Mouse (Mus musculus): ENCODE results near the gene Gpr161. TPM values are rescaled to one million over a fixed set of nuclear protein-coding genes. Genes with fewer than 3 reads are reported as not detected.

Gpr161 gene
- 1.4 and 1.6 TPM in 2 replicates for polyA plus RNA-seq (2016; fragmentation: Nextera tagmentation; extraction: Ambion mirVana)

DNA sequence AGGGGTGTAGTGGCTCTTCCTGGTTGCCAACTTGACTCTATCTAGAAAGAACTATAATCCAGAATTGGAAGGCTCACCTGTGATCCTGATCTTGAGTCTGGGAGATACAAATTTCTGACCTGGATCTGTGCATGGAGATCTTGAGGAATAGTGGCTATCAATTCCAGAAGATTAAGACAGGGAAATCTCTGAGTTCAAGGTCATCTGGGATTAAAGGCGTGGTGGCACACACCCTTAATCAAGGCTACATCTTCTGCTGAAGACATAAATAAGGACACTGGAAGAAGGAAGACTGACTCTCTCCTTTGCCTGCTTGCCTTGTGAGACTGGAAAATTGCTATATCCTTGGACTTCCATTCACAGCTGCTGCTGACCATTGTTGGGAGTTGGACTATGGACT, at the start of gene Gpr161:
TSS of gene Gpr161 (plus strand) at position 301 of the 400 bp plus-strand sequence.
- H3K36me3 ChIP-seq = peaks cover 42% of the 10 kb centered on the region
- no peak for DNase-seq (ENCODE audit: low spot score)
- no peak within 1 kb of the TSS for H3K4me3 ChIP-seq
- H3K27me3 ChIP-seq (ENCODE audit: low read depth, poor library complexity, severe bottlenecking) = no peaks in the 10 kb centered on the region
- H3K27ac ChIP-seq (replicated peaks) = no peak within 1 kb of the TSS
- WGBS = 90% methylated on average over 1 of the region's 1 CpGs
- H3K4me1 ChIP-seq = no peaks in the 10 kb centered on the region
- H3K9me3 ChIP-seq (replicated peaks) = no peaks in the 10 kb centered on the region

DNA sequence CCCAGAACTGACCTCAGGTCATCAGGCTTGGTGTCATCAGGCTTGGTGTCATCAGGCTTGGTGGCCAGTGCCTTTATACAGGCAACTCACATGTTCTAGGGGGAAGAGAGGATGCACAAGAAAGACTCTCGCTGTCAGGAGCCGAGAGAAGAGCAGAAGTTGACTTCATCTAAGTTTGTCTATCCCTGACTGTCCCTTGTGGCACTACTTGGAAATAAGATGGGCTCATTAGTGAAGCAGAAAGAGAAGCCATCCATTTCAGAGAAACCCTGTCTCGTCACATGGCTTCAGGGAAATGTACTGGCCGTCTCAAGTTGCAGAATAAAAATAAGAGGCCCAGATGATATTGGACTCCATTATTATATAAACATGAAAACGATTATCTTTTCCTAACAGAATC, 49.0 kb upstream of the Gpr161 start:
- Histone ChIP-seq H3K9me3 (replicated peaks) (no peaks in the 10 kb centered on the region), H3K4me3 (no peak overlapping the region), H3K36me3 (no peaks in the 10 kb centered on the region), H3K4me1 (no peaks in the 10 kb centered on the region), H3K27me3 (ENCODE audit: low read depth, poor library complexity, severe bottlenecking) (no peaks in the 10 kb centered on the region), H3K27ac (replicated peaks) (no peak overlapping the region)
- 91% methylated on average over 5 of the region's 5 CpGs for WGBS
- no peak for DNase-seq (ENCODE audit: low spot score)

DNA sequence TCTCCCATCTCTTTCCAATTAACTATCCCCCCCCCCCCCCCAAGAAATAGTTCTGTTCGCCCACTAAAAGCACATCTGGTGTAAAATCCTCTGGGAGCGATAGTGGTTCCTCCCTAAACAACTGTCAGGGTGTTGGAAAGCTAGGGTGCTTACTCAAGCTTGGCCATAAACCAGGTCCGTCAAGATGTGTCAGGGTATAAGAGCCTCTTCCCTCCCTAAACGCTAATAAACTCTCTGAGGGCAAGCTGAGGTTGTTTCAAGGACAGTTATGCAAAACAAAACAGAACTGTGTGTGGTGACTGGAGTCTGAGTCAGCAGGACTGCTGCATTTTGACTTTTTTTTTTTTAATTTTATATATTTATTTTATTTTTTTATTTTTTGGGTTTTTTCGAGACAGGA, 48.5 kb upstream of the Gpr161 start:
- WGBS = 87% methylated on average over 5 of the region's 5 CpGs
- Histone ChIP-seq H3K4me1 (no peaks in the 10 kb centered on the region), H3K36me3 (no peaks in the 10 kb centered on the region), H3K27ac (replicated peaks) (no peak overlapping the region), H3K4me3 (no peak overlapping the region), H3K27me3 (ENCODE audit: low read depth, poor library complexity, severe bottlenecking) (no peaks in the 10 kb centered on the region), H3K9me3 (replicated peaks) (no peaks in the 10 kb centered on the region)
- DNase-seq (ENCODE audit: low spot score) = no peak

DNA sequence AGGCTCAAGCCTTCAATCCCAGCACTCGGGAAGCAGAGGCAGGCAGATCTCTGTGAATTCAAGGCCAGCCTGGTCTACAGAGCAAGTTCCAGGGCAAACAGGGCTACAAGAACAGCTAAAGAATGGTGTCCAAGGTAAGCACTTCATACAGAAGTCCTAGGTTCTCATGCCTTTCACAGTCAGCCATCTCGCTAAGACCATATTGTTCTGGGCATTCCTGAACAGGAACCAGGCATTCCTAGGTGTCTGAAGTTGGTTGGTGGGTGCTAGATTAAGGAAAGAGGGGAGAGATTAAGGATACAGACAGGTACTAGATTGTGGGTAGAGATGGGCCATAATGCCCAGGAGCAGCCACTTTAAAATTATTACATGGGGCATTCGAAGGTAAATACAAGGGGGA, 47.8 kb upstream of the Gpr161 start:
- Histone ChIP-seq H3K27ac (replicated peaks) (no peak overlapping the region), H3K9me3 (replicated peaks) (no peaks in the 10 kb centered on the region), H3K4me3 (no peak overlapping the region), H3K4me1 (no peaks in the 10 kb centered on the region), H3K27me3 (ENCODE audit: low read depth, poor library complexity, severe bottlenecking) (no peaks in the 10 kb centered on the region), H3K36me3 (no peaks in the 10 kb centered on the region)
- 94% methylated on average over 3 of the region's 3 CpGs for WGBS
- DNase-seq (ENCODE audit: low spot score) = no peak

DNA sequence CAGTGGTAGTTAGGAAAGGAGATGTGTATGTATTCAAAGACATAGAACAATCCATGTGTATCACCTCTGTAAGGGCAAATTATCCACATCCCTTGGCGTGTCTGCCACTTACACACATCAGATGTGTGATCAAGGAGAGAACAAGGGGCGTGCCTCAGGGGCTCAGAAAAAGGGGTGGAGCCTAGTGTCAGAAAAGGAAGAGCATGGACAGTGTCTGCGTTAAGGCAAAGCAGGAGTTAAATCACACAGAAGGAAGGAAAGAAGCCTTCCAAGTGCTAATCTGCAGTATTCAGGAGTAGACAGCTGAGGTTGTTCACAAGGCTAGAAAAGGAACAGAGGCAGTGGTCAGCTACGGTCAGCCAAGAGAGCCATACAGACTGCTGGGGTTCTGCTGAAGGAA, 46.7 kb upstream of the Gpr161 start:
- Histone ChIP-seq H3K27me3 (ENCODE audit: low read depth, poor library complexity, severe bottlenecking) (no peaks in the 10 kb centered on the region), H3K4me1 (no peaks in the 10 kb centered on the region), H3K9me3 (replicated peaks) (no peaks in the 10 kb centered on the region), H3K27ac (replicated peaks) (no peak overlapping the region), H3K4me3 (no peak overlapping the region), H3K36me3 (no peaks in the 10 kb centered on the region)
- 73% methylated on average over 4 of the region's 4 CpGs for WGBS
- no peak for DNase-seq (ENCODE audit: low spot score)

DNA sequence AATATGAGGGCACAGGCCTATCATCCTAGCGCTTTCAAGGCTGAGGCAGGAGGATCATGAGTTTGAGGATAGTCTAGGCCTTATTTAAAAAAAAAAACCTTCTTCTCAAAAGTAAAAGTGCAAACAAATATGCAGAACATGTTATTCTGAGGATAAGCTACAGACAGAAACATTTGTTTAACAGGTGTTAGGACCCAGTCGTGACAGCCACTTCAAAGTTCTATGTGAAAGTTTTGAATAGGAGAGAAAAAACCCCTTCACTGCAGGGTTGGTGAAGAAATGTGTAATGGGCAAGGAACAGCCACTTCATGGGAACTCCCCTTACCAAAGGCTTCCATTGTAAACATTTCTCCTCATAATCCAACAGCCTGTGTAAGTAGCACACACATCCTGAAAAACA, 45.0 kb upstream of the Gpr161 start:
- no peaks in the 10 kb centered on the region for H3K36me3 ChIP-seq
- 91% methylated on average over 2 of the region's 2 CpGs for WGBS
- H3K27me3 ChIP-seq (ENCODE audit: low read depth, poor library complexity, severe bottlenecking) = no peaks in the 10 kb centered on the region
- no peak for DNase-seq (ENCODE audit: low spot score)
- no peak overlapping the region for H3K4me3 ChIP-seq
- no peak overlapping the region for H3K27ac ChIP-seq (replicated peaks)
- no peaks in the 10 kb centered on the region for H3K9me3 ChIP-seq (replicated peaks)
- H3K4me1 ChIP-seq = no peaks in the 10 kb centered on the region

DNA sequence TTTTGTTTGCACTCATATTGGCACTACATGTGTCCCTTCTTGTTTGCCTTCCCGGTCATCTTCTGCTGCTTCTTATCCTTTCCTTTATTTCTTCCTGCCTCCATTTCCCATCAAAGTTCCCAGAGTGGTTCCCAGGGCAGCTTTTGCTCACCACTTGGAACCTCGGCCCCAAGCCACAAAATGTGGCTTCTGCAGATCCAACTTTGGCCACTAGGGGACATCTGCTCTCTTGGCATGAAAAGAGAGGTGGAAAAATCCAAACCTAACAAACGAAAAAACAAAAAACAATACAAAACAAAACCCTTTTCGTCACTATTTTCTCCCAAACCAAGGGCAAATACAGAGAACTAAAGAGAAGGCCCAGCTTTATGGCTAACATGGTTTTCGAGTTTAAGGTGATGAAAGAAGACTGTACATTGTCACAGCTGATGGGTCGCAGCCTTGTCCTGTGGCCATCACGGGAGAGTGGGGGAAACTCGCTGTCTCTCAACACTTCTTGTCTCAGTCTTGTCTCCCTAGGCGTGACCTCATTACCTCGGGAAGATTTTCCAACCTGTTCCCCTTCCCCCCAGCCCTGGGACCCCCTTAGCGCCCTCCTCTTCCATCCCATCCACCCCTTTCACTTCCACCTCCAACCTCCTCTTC, 43.4 kb upstream of the Gpr161 start:
- Histone ChIP-seq H3K4me3 (no peak overlapping the region), H3K36me3 (no peaks in the 10 kb centered on the region), H3K4me1 (no peaks in the 10 kb centered on the region), H3K27me3 (ENCODE audit: low read depth, poor library complexity, severe bottlenecking) (no peaks in the 10 kb centered on the region), H3K9me3 (replicated peaks) (no peaks in the 10 kb centered on the region), H3K27ac (replicated peaks) (no peak overlapping the region)
- 55% methylated on average over 11 of the region's 11 CpGs for WGBS
- peak; percentile 66 for DNase-seq (ENCODE audit: low spot score)

DNA sequence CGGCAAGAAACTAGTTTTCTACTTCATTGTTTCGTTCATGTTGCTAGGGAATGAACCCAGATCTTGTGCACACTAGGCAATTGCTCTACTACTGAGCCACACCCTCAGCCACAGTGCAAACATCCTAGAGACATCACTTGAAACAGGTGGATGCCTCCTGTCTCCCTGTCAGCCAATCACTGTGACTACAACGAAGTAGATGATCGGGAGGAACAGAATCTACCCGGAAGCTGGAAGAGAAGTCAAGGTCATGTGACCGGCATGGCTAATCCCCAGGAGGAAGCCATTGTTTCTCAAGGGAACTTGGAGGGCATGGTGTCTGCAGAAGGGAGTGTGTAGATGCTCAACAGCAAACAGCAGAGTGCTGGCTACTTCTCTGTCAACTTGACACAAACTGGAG, 20.6 kb upstream of the Gpr161 start:
- 87% methylated on average over 6 of the region's 6 CpGs for WGBS
- Histone ChIP-seq H3K9me3 (replicated peaks) (no peaks in the 10 kb centered on the region), H3K27me3 (ENCODE audit: low read depth, poor library complexity, severe bottlenecking) (no peaks in the 10 kb centered on the region), H3K4me1 (no peaks in the 10 kb centered on the region), H3K27ac (replicated peaks) (no peak overlapping the region), H3K36me3 (no peaks in the 10 kb centered on the region), H3K4me3 (no peak overlapping the region)
- no peak for DNase-seq (ENCODE audit: low spot score)

DNA sequence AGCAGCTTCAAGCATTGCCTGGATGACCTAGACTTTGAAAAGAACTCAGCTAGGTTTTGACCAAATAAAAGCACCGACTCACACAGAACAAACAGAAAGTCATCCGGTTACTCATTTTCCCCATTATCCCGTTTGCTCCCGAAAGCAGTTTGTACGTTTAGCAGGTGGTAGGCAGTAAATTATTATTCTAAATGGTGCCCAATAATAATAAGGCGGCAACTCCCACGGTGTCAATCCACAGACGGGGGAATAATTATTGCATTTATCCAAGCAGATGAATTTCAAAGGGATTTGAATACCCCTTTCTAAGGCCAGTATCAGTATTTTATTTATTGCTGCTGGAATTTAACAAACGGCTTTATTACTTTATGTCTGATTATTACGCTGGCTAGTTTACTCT, 14.8 kb upstream of the Gpr161 start:
- Histone ChIP-seq H3K27ac (replicated peaks) (peak overlapping the region; percentile 97), H3K9me3 (replicated peaks) (no peaks in the 10 kb centered on the region), H3K27me3 (ENCODE audit: low read depth, poor library complexity, severe bottlenecking) (no peaks in the 10 kb centered on the region), H3K4me1 (peaks cover 49% of the 10 kb centered on the region), H3K36me3 (no peaks in the 10 kb centered on the region), H3K4me3 (peak overlapping the region; percentile 84)
- DNase-seq (ENCODE audit: low spot score) = no peak
- WGBS = 67% methylated on average over 10 of the region's 10 CpGs

DNA sequence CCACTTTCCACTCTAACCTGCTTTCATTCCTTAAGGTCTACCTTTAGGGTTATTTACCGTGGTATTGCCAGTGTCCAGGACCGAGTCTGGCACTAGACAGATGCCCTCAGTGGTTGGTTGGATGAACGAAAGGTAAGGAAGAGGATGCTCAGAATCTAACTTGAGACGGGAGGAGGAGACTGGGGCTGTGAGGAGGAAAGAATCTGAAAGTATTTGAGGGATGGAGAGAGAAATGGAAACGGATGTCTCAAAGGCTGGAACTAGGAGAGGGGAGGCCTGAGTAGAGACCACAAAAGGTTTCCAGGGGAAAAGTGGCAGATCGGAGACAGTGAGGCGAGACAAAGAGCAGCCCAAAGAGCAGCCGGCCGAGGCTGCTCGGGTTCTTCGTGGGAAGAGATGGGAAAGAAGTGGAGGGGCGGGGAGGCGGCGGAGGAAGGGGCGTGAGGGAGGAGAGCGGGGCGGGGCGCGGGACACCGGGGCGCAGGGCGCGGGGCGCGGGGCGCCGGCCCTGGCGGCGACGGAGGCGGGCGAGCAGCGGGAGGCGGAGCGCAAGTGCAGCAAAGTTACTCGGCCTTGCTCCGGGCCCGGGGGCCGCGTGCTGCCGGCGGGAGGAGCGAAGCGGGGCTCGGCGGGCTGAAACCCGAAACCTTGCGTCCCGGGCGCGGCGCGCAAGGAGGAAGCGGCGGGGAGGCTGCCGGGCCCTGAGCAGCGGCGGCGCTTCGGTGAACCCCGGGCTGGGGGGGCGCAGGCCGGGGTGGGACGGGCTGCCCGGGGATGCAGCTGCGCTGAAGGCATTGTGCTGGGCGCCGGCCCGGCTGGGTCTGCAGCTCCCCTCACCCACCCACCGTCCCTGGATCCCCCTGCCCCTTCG, 14.0 kb upstream of the Gpr161 start:
- Histone ChIP-seq H3K9me3 (replicated peaks) (no peaks in the 10 kb centered on the region), H3K4me3 (peak overlapping the region; percentile 84), H3K27ac (replicated peaks) (peak overlapping the region; percentile 97), H3K27me3 (ENCODE audit: low read depth, poor library complexity, severe bottlenecking) (no peaks in the 10 kb centered on the region), H3K36me3 (no peaks in the 10 kb centered on the region), H3K4me1 (peaks cover 49% of the 10 kb centered on the region)
- peak; percentile 83 for DNase-seq (ENCODE audit: low spot score)
- WGBS = under 1% methylated on average over 66 of the region's 71 CpGs

DNA sequence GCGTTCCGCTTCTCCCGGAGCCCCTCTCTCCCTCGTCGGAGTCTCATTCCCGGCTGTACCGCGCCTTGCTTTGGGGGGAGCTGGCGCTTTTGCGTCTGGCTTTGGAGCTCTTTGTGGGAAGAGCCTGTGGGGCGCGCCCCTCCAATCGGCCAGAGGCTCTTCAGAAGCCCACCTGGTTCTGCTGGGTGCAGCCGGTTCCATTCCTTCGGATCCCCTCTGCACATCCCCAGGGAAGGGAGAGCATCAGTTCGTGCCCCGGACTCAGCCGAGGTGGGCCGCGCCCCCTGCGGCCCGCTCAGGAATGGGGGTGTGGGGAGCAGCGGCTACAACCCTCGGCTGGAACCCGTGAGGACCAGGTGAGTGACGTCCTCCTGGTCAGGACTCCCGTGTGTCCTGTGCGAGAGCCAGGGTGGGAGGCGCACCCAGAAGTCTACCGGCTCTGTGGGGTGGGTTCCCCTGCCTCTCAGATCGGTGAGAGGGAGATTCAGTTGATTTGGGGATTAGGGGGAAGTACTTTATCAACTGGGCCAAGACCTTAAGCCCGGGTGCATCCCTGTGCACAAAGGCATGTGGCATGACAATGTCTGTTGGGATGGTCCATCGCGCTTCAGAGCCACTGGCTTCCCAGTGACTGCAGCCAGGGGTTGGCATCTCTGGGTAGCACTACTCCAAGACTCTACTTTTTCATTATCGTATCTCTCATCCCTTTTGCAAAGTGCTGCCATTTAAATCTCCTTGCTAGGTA, 13.2 kb upstream of the Gpr161 start:
- H3K27me3 ChIP-seq (ENCODE audit: low read depth, poor library complexity, severe bottlenecking) = no peaks in the 10 kb centered on the region

DNA sequence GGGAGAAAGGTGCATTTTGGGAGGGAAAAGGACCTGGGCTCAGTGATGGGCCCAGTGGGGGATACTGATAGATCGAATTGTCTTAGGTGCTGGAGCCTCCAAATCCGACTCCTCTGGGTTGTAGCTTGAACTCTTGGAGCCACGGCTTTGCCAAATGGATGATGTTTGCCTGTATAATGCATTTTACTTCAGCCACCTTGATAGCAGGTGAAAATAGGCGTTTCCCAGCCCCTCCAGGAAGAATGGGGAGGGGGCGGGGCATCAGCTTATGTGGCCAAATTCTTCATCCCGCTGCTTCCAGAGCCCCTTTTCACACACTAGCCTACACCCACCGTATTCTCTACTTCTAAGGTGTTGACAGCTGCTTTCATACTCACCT, 12.6 kb upstream of the Gpr161 start:
- WGBS = 11% methylated on average over 7 of the region's 7 CpGs
- peak overlapping the region; percentile 84 for H3K4me3 ChIP-seq
- peaks cover 5% of the 10 kb centered on the region; the same call in 1 of the 2 replicates for H3K36me3 ChIP-seq
- H3K9me3 ChIP-seq (replicated peaks) = no peaks in the 10 kb centered on the region
- H3K27ac ChIP-seq (replicated peaks) = peak overlapping the region; percentile 97; the same call in 1 of the 2 replicates
- H3K4me1 ChIP-seq = peaks cover 49% of the 10 kb centered on the region
- DNase-seq (ENCODE audit: low spot score) = no peak
- no peaks in the 10 kb centered on the region for H3K27me3 ChIP-seq (ENCODE audit: low read depth, poor library complexity, severe bottlenecking)

More for the DNA sequence above, 13.2 kb upstream of the Gpr161 start:
- DNase-seq (ENCODE audit: low spot score) = no peak
- peak overlapping the region; percentile 97 for H3K27ac ChIP-seq (replicated peaks)
- no peaks in the 10 kb centered on the region for H3K9me3 ChIP-seq (replicated peaks)
- peaks cover 49% of the 10 kb centered on the region for H3K4me1 ChIP-seq
- H3K4me3 ChIP-seq = peak overlapping the region; percentile 84
- H3K36me3 ChIP-seq = no peaks in the 10 kb centered on the region
- WGBS = 2% methylated on average over 35 of the region's 35 CpGs

Measured in midbrain, embryonic 10.5 days (tissue).